Mouse (Mus musculus) embryonic facial prominence, embryonic 15.5 days (tissue): ENCODE data around the gene Nat8f3. TPM values are rescaled to one million over a fixed set of nuclear protein-coding genes. Genes with fewer than 3 reads are reported as not detected.
"Not testable (repeated sequence)": the region's sequence is repeated elsewhere in the genome, so short reads cannot be mapped to it uniquely, and the experiment has no call there.

Source experiments
- ATAC-seq: fragments of 200-750 bp; cut with Nextera tagmentation; 2 replicates; pipeline ENCODE4 v1.8.0; 2017; ENCODE audit warnings: low read depth, moderate TSS enrichment; ENCODE audit not compliant: insufficient number of reproducible peaks, low FRiP score, low TSS enrichment
- H3K27ac ChIP-seq: fragments of 300-500 bp; sonication (generic); replicated peaks from 2 replicates; pipeline ENCODE4 v1.5.1; 2015; ENCODE audit warnings: mild to moderate bottlenecking, inconsistent platforms
- H3K27me3 ChIP-seq: fragments of 300-500 bp; sonication (generic); 2 replicates; pipeline ENCODE4 v1.6.1; 2015; ENCODE audit warnings: inconsistent platforms
- H3K36me3 ChIP-seq: fragments of 300-500 bp; sonication (generic); 2 replicates; pipeline ENCODE4 v1.6.1; 2015; ENCODE audit warnings: mild to moderate bottlenecking, inconsistent platforms
- H3K4me1 ChIP-seq: fragments of 300-500 bp; sonication (generic); 2 replicates; pipeline ENCODE4 v1.6.1; 2015; ENCODE audit warnings: inconsistent platforms
- H3K4me2 ChIP-seq: fragments of 300-500 bp; sonication (generic); replicated peaks from 2 replicates; pipeline ENCODE4 v1.6.1; 2015; ENCODE audit warnings: mild to moderate bottlenecking, inconsistent platforms
- H3K4me3 ChIP-seq: fragments of 300-500 bp; sonication (generic); replicated peaks from 2 replicates; pipeline ENCODE4 v1.5.1; 2015; ENCODE audit warnings: mild to moderate bottlenecking, inconsistent platforms
- H3K9ac ChIP-seq: fragments of 300-500 bp; sonication (generic); 2 replicates; pipeline ENCODE4 v1.6.1; 2015; ENCODE audit warnings: inconsistent platforms
- H3K9me3 ChIP-seq: fragments of 300-500 bp; sonication (generic); replicated peaks from 2 replicates; pipeline ENCODE4 v1.6.1; 2016; ENCODE audit warnings: inconsistent platforms
- WGBS: fragments of 180-500 bp; shearing (Covaris S2); methylation state at CpG from one replicate; pipeline ENCODE4 v1.1.7; 2015; 5-methylcytosine and 5-hydroxymethylcytosine counted together
- microRNA-seq: library from miRNA; unstranded; fragments of <30 nt; microRNA quantifications from one replicate; pipeline ENCODE4, GENCODE M21; 2016; ENCODE audit warnings: borderline number of aligned reads
- polyA plus RNA-seq: library from polyadenylated mRNA; unstranded; fragments of >200 nt; fragmentation: Nextera tagmentation; extraction: Ambion mirVana; gene quantifications from 2 replicates; pipeline ENCODE4 v1.2.1, GENCODE M21; 2015

Gene Nat8f3
- polyA plus RNA-seq, 1 experiment from 2014 or later = not detected

DNA sequence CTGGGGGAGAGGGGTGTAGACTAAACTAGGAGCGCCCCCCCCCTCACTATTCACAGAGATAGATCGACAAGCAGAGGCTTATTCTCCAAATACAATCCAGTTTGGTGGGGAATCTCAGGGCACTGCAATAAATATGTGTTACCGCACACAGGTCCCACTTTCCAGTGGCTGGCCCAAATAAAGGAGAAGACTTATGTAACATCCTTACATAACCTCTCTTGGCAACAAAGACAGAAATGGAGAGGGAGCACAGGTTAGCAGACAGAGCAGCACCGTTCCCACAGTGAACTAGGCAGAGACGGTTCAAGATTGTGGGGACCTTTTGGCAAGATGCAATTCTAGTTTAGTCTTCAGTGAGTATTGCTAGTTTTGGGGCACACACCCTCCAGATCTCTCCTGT, 56.3 kb downstream of the Nat8f3 start:
- H3K27ac ChIP-seq, H3K4me3 ChIP-seq: not testable (repeated sequence)
- 96% methylated on average over 5 of the region's 5 CpGs for WGBS

DNA sequence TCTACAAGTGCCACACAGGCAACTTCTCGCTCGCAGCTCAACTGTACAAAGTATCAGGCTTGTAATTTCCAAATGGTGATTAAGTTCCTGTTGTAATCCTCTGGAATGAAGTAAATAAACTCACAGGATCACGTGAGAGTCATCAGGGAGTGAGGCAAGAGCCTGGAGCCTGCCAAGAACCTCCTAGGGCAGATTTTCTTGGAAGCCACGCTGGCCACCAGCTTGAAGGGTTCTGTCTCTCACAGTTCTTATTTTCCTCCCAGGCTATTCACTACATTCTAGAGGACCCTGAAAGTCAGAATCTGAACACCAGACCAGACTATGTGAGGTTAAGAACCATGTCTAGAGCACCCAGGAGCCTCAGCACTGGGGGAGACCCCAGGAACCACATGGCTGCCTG, 63.6 kb downstream of the Nat8f3 start:
- not testable (repeated sequence) for ATAC-seq, H3K4me3 ChIP-seq, H3K4me2 ChIP-seq, H3K4me1 ChIP-seq, H3K9me3 ChIP-seq, H3K36me3 ChIP-seq, H3K27ac ChIP-seq, H3K9ac ChIP-seq, H3K27me3 ChIP-seq
- WGBS = 57% methylated on average over 2 of the region's 4 CpGs

More for the DNA sequence above, 56.3 kb downstream of the Nat8f3 start:
- not testable (repeated sequence) for H3K4me1 ChIP-seq, H3K9me3 ChIP-seq, H3K9ac ChIP-seq, H3K4me2 ChIP-seq, H3K36me3 ChIP-seq, H3K27me3 ChIP-seq, ATAC-seq

Small RNA genes lying within 50 kb of the gene (microRNA-seq; reads per million reads assigned to microRNA genes)
- not detected for gene Gm27317
- gene Mir6375 = not detected

Other genes with a start within 250 kb of the Nat8f3 start
- gene Alms1, start 178.2 kb downstream of the Nat8f3 start, polyA plus RNA-seq = 4.9 and 5.3 TPM in 2 replicates
- gene Nat8f7, start 52.5 kb downstream of the Nat8f3 start, polyA plus RNA-seq = not detected in 2 replicates
- not detected in 2 replicates for gene Nat8f6, start 55.2 kb upstream of the Nat8f3 start, polyA plus RNA-seq
- not detected in 2 replicates for gene Nat8f5, start 55.2 kb upstream of the Nat8f3 start, polyA plus RNA-seq
- not detected in 2 replicates for gene Nat8, start 66.3 kb upstream of the Nat8f3 start, polyA plus RNA-seq
- 0.07 TPM in 1 of 2 replicates, not detected in the other for gene Nat8f2, start 103.4 kb upstream of the Nat8f3 start, polyA plus RNA-seq
- gene Nat8f4, start 139.1 kb upstream of the Nat8f3 start, polyA plus RNA-seq = 2.4 and 3.2 TPM in 2 replicates
- 31.5 and 34.1 TPM in 2 replicates for gene Tprkb, start 146.1 kb upstream of the Nat8f3 start, polyA plus RNA-seq
- gene Nat8f1, start 149.9 kb upstream of the Nat8f3 start, polyA plus RNA-seq = 7.2 and 7.3 TPM in 2 replicates
- 44.9 and 50.4 TPM in 2 replicates for gene Dusp11, start 195.9 kb upstream of the Nat8f3 start, polyA plus RNA-seq